Mouse (Mus musculus): Measurements from ENCODE around the gene Asap3. TPM values are rescaled to one million over a fixed set of nuclear protein-coding genes. Genes with fewer than 3 reads are reported as not detected.

Asap3 gene
- total RNA-seq, 2 experiments from 2014 or later: 2.6 to 3.0 TPM

- peak; percentile 40 to 53 for DNase-seq (ENCODE audit: low spot score in 2 of 2)
Measured at GRCm38 (mm10) chr4:136180408-136181330, 25.5 kb upstream of the Asap3 start.

- no peak for DNase-seq (ENCODE audit: low spot score in 2 of 2)
Measured at GRCm38 (mm10) chr4:136181367-136181766, 24.8 kb upstream of the Asap3 start.

- DNase-seq (ENCODE audit: low spot score in 2 of 2): peak; percentile 35 to 38
Measured at GRCm38 (mm10) chr4:136185375-136185774, 20.8 kb upstream of the Asap3 start.

- no peak for DNase-seq (ENCODE audit: low spot score in 2 of 2)
Measured at GRCm38 (mm10) chr4:136186315-136186714, 19.9 kb upstream of the Asap3 start.

GRCm38 (mm10) chr4:136186739-136187472 is 19.3 kb upstream of the Asap3 start:
- DNase-seq (ENCODE audit: low spot score in 2 of 2): no peak

GRCm38 (mm10) chr4:136188973-136189737 is 17.0 kb upstream of the Asap3 start:
- DNase-seq (ENCODE audit: low spot score in 2 of 2): no peak

GRCm38 (mm10) chr4:136189912-136190311 is 16.3 kb upstream of the Asap3 start:
- no peak for DNase-seq (ENCODE audit: low spot score in 2 of 2)

- no peak for DNase-seq (ENCODE audit: low spot score in 2 of 2)
Measured at GRCm38 (mm10) chr4:136193571-136193970, 12.6 kb upstream of the Asap3 start.

- DNase-seq (ENCODE audit: low spot score in 2 of 2): no peak
Measured at GRCm38 (mm10) chr4:136195029-136195428, 11.1 kb upstream of the Asap3 start.

GRCm38 (mm10) chr4:136195629-136196028 is 10.5 kb upstream of the Asap3 start:
- DNase-seq (ENCODE audit: low spot score in 2 of 2): no peak

- no peak for DNase-seq (ENCODE audit: low spot score in 2 of 2)
Measured at GRCm38 (mm10) chr4:136196201-136196600, 10.0 kb upstream of the Asap3 start.

GRCm38 (mm10) chr4:136198846-136199245 is 7.3 kb upstream of the Asap3 start:
- no peak for DNase-seq (ENCODE audit: low spot score in 2 of 2)

- peak; percentile 42 to 53 for DNase-seq (ENCODE audit: low spot score in 2 of 2)
Measured at GRCm38 (mm10) chr4:136199562-136200292, 6.4 kb upstream of the Asap3 start.

- peak; percentile 40 to 59 for DNase-seq (ENCODE audit: low spot score in 2 of 2)
Measured at GRCm38 (mm10) chr4:136202509-136202908, 3.7 kb upstream of the Asap3 start.

GRCm38 (mm10) chr4:136204775-136205174 is 1.4 kb upstream of the Asap3 start:
- no peak for DNase-seq (ENCODE audit: low spot score in 2 of 2)

GRCm38 (mm10) chr4:136206943-136207342 is 778 bp downstream of the Asap3 start:
- DNase-seq (ENCODE audit: low spot score in 2 of 2): no peak

- DNase-seq (ENCODE audit: low spot score in 2 of 2): no peak
Measured at GRCm38 (mm10) chr4:136210931-136211330, 4.8 kb downstream of the Asap3 start.

GRCm38 (mm10) chr4:136213629-136214028 is 7.5 kb downstream of the Asap3 start:
- DNase-seq (ENCODE audit: low spot score in 2 of 2): no peak

- no peak for DNase-seq (ENCODE audit: low spot score in 2 of 2)
Measured at GRCm38 (mm10) chr4:136214828-136215227, 8.7 kb downstream of the Asap3 start.

GRCm38 (mm10) chr4:136215576-136215975 is 9.4 kb downstream of the Asap3 start:
- DNase-seq (ENCODE audit: low spot score in 2 of 2): no peak

GRCm38 (mm10) chr4:136217063-136217462 is 10.9 kb downstream of the Asap3 start:
- DNase-seq (ENCODE audit: low spot score in 2 of 2): no peak

Data from left cerebral cortex, adult 18-20 months (tissue).